Mouse (Mus musculus) heart, embryonic 13.5 days (tissue): ENCODE data around the gene Rbms3. TPM values are rescaled to one million over a fixed set of nuclear protein-coding genes. Genes with fewer than 3 reads are reported as not detected.

Experiments
- ATAC-seq: fragments of 200-750 bp; cut with Nextera tagmentation; 2 replicates; pipeline ENCODE4 v1.8.0; 2017; ENCODE audit warnings: moderate TSS enrichment; ENCODE audit not compliant: insufficient number of reproducible peaks, low FRiP score, low TSS enrichment; ENCODE audit errors: extremely low read depth
- H3K27ac ChIP-seq: fragments of 300-500 bp; sonication (generic); replicated peaks from 2 replicates; pipeline ENCODE4 v1.5.1; 2015; ENCODE audit warnings: moderate library complexity, mild to moderate bottlenecking, inconsistent platforms
- H3K27me3 ChIP-seq: fragments of 300-500 bp; sonication (generic); replicated peaks from 2 replicates; pipeline ENCODE4 v1.6.1; 2015; ENCODE audit warnings: mild to moderate bottlenecking, inconsistent platforms
- H3K36me3 ChIP-seq: fragments of 300-500 bp; sonication (generic); 2 replicates; pipeline ENCODE4 v1.6.1; 2015; ENCODE audit warnings: mild to moderate bottlenecking, inconsistent platforms
- H3K4me1 ChIP-seq: fragments of 300-500 bp; sonication (generic); 2 replicates; pipeline ENCODE4 v1.6.1; 2015; ENCODE audit warnings: inconsistent platforms
- H3K4me2 ChIP-seq: fragments of 300-500 bp; sonication (generic); 2 replicates; pipeline ENCODE4 v1.6.1; 2015; ENCODE audit warnings: inconsistent platforms, mild to moderate bottlenecking, moderate library complexity
- H3K4me3 ChIP-seq: fragments of 300-500 bp; sonication (generic); 2 replicates; pipeline ENCODE4 v1.5.1; 2015; ENCODE audit warnings: moderate library complexity, mild to moderate bottlenecking, inconsistent platforms
- H3K9ac ChIP-seq: fragments of 300-500 bp; sonication (generic); 2 replicates; pipeline ENCODE4 v1.6.1; 2015; ENCODE audit warnings: inconsistent platforms, mild to moderate bottlenecking, moderate library complexity
- H3K9me3 ChIP-seq: fragments of 300-500 bp; sonication (generic); 2 replicates; pipeline ENCODE4 v1.6.1; 2016; ENCODE audit warnings: inconsistent platforms
- whole genome bisulfite sequencing: fragments of 180-500 bp; shearing (Covaris S2); methylation state at CpG from one replicate; pipeline ENCODE4 v1.1.7; 2015; ENCODE audit warnings: mixed read lengths; 5-methylcytosine and 5-hydroxymethylcytosine counted together
- polyA plus RNA-seq: library from polyadenylated mRNA; unstranded; fragments of >200 nt; fragmentation: Nextera tagmentation; extraction: Ambion mirVana; gene quantifications from 2 replicates; pipeline ENCODE4 v1.2.1, GENCODE M21; 2015

The Rbms3 gene
- polyA plus RNA-seq, 1 experiment from 2014 or later = 36.0 TPM

DNA sequence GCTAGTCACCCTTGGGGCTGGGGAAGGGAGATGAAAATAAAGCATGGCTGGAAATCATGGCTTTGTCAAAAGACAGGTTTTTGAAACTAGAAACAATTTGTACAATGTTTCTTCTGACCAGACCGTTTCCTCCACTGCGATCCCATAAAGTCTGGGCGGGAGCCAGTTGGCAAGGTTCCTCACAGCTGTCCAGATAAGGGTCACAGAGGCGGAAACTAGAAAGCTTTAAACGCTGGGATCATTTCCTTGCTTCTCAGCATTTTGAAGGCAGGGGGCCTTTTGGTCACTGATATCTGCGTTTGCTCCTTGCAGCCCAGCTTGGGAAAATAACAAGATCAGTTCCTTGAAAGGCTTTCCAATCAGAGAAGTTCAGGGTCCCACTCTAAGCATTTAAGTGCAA is 598.9 kb downstream of the Rbms3 start:
- WGBS = 4% methylated on average over 6 of the region's 6 CpGs
- Histone ChIP-seq H3K9ac (peak overlapping the region; percentile 42; the same call in 1 of the 2 replicates), H3K4me1 (peaks cover 30% of the 10 kb centered on the region), H3K27ac (peak overlapping the region; percentile 88), H3K27me3 (no peaks in the 10 kb centered on the region), H3K36me3 (no peaks in the 10 kb centered on the region), H3K4me3 (no peak overlapping the region), H3K9me3 (no peaks in the 10 kb centered on the region), H3K4me2 (peak overlapping the region; percentile 53)
- ATAC-seq = no peak; the same call in 1 of the 2 replicates

DNA sequence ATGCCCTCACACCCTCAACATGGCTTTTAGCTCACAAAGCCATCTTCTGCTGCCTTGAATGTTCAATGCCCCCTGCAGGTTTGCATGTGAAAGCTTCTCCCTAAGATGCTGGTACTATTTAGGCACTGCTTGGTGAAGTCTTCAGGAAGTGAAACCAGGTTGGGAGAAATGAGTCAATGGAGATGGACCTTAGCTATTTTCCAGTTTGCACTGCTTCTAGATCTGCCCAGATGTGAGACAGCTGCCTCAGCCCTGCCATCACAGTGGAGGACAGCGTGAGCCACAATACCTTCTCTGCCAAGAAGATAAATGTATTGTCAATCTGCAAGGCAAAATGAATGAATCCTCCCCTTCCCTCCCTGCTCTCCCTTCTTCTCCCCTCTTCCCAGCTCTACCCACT is 599.8 kb downstream of the Rbms3 start:
- Histone ChIP-seq H3K4me1 (peaks cover 30% of the 10 kb centered on the region), H3K27ac (peak overlapping the region; percentile 88), H3K4me3 (no peak overlapping the region), H3K9ac (no peak overlapping the region), H3K4me2 (no peak overlapping the region), H3K36me3 (no peaks in the 10 kb centered on the region), H3K9me3 (no peaks in the 10 kb centered on the region), H3K27me3 (no peaks in the 10 kb centered on the region)
- 58% methylated on average over 1 of the region's 1 CpGs for WGBS
- ATAC-seq = no peak

DNA sequence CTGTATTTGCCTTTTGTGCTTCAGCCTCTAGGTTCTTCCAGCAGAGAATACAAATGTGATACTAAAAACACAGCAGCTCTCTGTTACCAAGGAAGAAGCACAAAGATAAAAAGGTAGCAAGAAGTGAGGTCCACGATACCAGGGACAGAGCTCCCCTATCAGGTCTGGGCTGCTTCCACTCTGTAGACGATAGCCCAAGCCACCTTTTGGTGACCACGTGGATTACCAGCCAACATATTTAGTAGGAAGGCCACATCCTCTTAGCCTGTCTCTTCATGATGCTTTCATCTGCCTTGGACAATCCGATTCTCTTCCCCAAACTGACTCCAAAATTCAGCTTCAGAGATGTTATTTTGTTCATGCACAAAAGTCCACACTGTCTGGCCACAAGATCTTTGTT is 601.1 kb downstream of the Rbms3 start:
- 64% methylated on average over 4 of the region's 4 CpGs for WGBS
- no peak overlapping the region for H3K4me2 ChIP-seq
- no peaks in the 10 kb centered on the region for H3K9me3 ChIP-seq
- H3K4me1 ChIP-seq = peaks cover 32% of the 10 kb centered on the region
- no peaks in the 10 kb centered on the region for H3K27me3 ChIP-seq
- no peak for ATAC-seq
- H3K27ac ChIP-seq = no peak overlapping the region
- H3K9ac ChIP-seq = no peak overlapping the region
- no peak overlapping the region for H3K4me3 ChIP-seq
- no peaks in the 10 kb centered on the region for H3K36me3 ChIP-seq

DNA sequence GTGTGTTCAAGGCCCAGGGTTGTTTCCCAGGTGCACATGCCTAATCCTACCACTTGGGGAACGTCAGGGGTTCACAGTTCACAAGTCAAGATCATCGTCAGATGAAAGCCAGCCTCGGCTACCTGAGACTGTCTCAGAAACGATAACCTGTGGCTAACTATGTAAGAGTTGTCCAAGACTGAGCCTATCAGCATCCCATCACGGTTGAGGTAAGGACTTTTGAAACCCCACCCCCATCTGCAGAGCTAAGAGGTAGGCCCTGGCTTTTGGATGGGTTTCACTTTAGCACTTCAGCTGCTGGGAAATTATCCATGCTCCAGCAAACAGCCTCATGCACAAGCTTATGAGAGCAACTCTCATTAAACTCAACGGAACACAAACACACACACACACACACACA is 607.6 kb downstream of the Rbms3 start:
- H3K9ac ChIP-seq = no peak overlapping the region
- H3K4me3 ChIP-seq = no peak overlapping the region
- H3K4me2 ChIP-seq = no peak overlapping the region
- 71% methylated on average over 6 of the region's 6 CpGs for WGBS
- no peaks in the 10 kb centered on the region; the same call in 1 of the 2 replicates for H3K36me3 ChIP-seq
- no peaks in the 10 kb centered on the region for H3K9me3 ChIP-seq
- H3K27ac ChIP-seq = no peak overlapping the region
- no peaks in the 10 kb centered on the region for H3K27me3 ChIP-seq
- peaks cover 37% of the 10 kb centered on the region for H3K4me1 ChIP-seq
- ATAC-seq = no peak

DNA sequence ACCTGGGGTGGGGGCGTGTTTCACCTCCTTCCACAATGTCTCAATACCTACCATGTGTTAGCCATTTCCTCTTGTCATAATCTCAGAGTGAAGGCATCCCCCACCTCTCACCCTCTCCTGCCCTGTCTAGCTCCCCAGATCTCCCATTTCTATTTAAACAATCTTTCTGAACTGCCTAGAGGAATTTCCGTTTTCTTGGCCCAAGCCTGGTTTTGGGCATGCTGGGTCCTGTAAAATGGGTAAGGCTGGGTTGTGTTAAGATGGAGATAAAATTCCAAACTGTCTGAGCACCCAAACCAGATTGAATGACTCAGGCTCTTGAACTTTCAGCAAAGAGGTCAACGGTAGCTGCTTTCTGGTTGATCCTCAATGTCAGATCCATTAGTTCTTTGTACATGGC is 608.2 kb downstream of the Rbms3 start:
- Histone ChIP-seq H3K9me3 (no peaks in the 10 kb centered on the region), H3K27me3 (no peaks in the 10 kb centered on the region), H3K9ac (no peak overlapping the region), H3K36me3 (no peaks in the 10 kb centered on the region; the same call in 1 of the 2 replicates), H3K4me1 (peaks cover 37% of the 10 kb centered on the region), H3K4me3 (no peak overlapping the region), H3K27ac (no peak overlapping the region), H3K4me2 (no peak overlapping the region)
- 55% methylated on average over 3 of the region's 3 CpGs for WGBS
- ATAC-seq = no peak

DNA sequence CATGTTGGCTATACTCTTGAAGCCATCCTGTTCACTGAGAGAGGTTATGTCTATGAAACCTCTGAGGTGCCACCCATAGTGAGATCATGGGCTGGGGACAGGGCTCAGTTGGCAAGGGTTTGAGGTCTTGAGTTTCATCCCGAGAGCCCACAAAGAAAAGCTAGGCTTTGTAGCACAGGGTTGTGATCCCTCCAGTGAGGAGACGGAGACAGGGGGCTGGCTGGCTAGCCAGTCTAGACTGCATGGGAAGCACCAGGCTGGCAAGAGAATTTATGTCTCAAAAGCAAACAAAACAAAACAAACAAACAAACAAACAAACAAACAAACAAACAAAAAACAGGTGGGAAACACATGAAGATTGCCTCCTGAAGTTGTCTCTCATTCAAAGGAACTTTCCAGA is 609.5 kb downstream of the Rbms3 start:
- WGBS = 85% methylated on average over 2 of the region's 2 CpGs
- peaks cover 37% of the 10 kb centered on the region for H3K4me1 ChIP-seq
- no peak overlapping the region for H3K4me3 ChIP-seq
- H3K27me3 ChIP-seq = no peaks in the 10 kb centered on the region
- H3K9ac ChIP-seq = no peak overlapping the region
- ATAC-seq = no peak
- H3K36me3 ChIP-seq = no peaks in the 10 kb centered on the region; the same call in 1 of the 2 replicates
- H3K9me3 ChIP-seq = no peaks in the 10 kb centered on the region
- no peak overlapping the region for H3K27ac ChIP-seq
- no peak overlapping the region for H3K4me2 ChIP-seq

DNA sequence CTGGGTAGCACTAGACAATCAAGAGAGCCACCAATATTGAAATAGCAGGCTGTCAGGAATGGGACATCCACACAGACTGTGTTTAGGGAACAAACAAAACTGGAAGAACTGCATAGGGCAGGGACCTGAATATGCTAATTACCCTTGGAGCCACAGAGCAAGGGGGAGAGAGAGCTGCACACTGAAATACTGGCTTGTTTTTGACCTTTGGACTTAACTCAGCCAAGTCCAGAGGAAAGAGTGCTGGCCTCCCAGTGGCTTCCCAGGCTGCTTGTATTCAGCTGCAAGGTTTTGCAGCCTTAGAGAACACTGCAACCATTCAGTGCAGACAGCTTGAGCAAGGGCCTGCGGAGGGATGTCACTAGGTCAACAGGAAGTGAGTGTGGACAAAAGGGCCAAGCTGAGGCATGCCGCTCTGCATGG is 611.0 kb downstream of the Rbms3 start:
- Histone ChIP-seq H3K27me3 (no peaks in the 10 kb centered on the region), H3K4me2 (no peak overlapping the region), H3K9me3 (no peaks in the 10 kb centered on the region), H3K27ac (peak overlapping the region; percentile 50), H3K4me1 (peaks cover 37% of the 10 kb centered on the region), H3K9ac (no peak overlapping the region), H3K36me3 (no peaks in the 10 kb centered on the region; the same call in 1 of the 2 replicates), H3K4me3 (no peak overlapping the region)
- 42% methylated on average over 2 of the region's 2 CpGs for WGBS
- no peak for ATAC-seq

DNA sequence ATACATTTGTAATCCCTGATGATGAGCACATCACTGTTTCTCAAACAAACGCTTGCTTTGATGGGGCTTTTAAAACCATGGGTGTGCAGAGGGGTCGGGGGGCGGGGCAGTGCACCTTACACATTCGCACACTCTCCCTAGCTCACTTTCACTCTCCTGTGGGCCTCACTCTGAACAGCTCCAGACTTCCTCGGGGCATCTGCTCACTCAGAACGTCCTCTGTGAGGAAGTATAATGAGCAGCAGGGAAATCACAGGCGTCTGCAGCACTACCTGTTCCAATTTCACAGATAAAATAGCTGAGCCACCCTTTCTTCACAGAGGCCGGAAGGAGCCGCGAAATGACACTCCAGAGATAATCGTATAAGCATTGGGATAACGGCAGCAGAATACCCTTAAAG is 611.4 kb downstream of the Rbms3 start:
- Histone ChIP-seq H3K4me2 (no peak overlapping the region), H3K27ac (peak overlapping the region; percentile 50), H3K36me3 (no peaks in the 10 kb centered on the region; the same call in 1 of the 2 replicates), H3K4me1 (peaks cover 32% of the 10 kb centered on the region), H3K4me3 (no peak overlapping the region), H3K9ac (no peak overlapping the region), H3K27me3 (no peaks in the 10 kb centered on the region), H3K9me3 (no peaks in the 10 kb centered on the region)
- ATAC-seq = no peak
- WGBS = 49% methylated on average over 12 of the region's 12 CpGs

DNA sequence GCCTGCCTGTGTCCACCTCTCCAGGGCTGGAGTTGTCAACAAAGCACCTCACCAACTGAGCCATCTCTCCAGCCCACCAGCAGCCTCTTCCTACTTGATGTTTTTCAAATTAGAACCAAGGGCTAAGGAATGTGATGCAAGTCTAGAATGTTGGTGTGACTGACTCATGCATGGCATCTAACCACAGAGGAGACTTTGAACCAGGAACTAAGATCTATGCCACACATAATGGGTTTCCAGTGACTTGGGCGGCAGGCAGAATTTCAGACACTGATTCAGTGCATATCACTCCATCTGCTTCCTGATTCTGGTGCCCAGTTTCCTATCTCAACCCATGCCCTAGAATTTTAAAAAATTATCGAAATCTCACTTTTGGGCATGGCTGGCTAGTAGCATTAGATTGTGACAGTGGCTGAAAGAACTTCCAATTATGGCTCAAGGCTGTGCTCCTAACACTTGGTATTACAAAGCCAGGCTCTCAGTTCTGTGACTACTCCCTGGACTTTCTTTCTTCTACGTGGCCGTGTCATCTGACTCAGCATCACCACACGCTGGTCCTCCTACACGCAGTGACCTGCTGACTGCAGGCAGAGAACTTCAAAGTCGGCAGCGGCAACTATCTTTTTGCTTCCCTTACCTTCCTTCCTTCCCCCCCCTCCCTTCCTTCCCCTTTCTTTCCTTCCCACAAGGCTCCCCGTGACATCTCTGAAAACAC is 613.0 kb downstream of the Rbms3 start:
- H3K36me3 ChIP-seq = no peaks in the 10 kb centered on the region; the same call in 1 of the 2 replicates

DNA sequence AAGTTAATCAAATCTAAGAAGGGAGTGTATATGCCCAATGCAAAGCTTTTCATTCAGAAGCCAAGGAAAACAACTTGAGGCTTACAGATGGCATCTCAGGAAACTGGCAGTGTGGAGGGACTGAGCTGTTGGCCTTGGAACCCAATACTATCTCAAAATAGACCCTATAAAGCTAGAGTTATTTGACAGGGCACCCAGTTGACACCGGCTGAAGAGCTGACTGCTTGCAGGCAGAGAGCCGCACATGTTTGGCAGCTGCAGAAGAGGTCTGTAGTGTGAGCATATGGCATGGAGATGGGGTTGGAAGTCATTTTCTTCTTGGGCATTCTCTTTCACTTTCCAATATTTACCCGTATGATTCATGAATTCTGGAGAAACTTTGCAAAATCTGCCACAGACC is 616.3 kb downstream of the Rbms3 start:
- Histone ChIP-seq H3K36me3 (no peaks in the 10 kb centered on the region; the same call in 1 of the 2 replicates), H3K27ac (no peak overlapping the region), H3K4me1 (peaks cover 6% of the 10 kb centered on the region), H3K9ac (no peak overlapping the region), H3K4me2 (no peak overlapping the region), H3K4me3 (no peak overlapping the region), H3K27me3 (no peaks in the 10 kb centered on the region), H3K9me3 (no peaks in the 10 kb centered on the region)
- ATAC-seq = no peak
- WGBS = 58% methylated on average over 3 of the region's 3 CpGs

More for the DNA sequence above, 613.0 kb downstream of the Rbms3 start:
- no peak for ATAC-seq
- Histone ChIP-seq H3K9me3 (no peaks in the 10 kb centered on the region), H3K4me1 (peaks cover 22% of the 10 kb centered on the region), H3K4me3 (no peak overlapping the region), H3K4me2 (no peak overlapping the region), H3K27ac (no peak overlapping the region), H3K9ac (no peak overlapping the region), H3K27me3 (no peaks in the 10 kb centered on the region)
- 75% methylated on average over 9 of the region's 9 CpGs for WGBS

DNA sequence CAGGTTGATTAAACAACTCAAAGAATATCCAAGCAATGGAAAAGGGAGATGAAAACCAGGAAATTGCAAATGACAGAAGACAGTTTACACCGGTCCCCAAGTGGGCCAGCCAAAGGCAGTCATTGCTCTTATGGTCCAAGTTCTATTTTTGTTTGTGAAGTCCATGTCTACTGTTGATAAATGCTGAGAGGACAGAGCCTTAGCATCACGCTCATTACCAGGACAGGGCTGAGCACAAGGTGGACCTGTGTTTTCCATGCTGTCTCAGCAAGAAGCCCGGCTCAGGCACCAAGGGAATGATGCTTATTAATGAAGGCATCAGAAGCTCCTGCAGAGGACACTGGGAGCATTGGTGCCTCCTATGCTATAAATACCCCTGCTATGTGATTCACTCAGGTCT is 618.9 kb downstream of the Rbms3 start:
- Histone ChIP-seq H3K27ac (no peak overlapping the region), H3K36me3 (no peaks in the 10 kb centered on the region; the same call in 1 of the 2 replicates), H3K9me3 (no peaks in the 10 kb centered on the region), H3K4me1 (no peaks in the 10 kb centered on the region), H3K9ac (no peak overlapping the region), H3K4me3 (no peak overlapping the region), H3K27me3 (no peaks in the 10 kb centered on the region), H3K4me2 (no peak overlapping the region)
- no peak for ATAC-seq
- WGBS = 76% methylated on average over 3 of the region's 3 CpGs

DNA sequence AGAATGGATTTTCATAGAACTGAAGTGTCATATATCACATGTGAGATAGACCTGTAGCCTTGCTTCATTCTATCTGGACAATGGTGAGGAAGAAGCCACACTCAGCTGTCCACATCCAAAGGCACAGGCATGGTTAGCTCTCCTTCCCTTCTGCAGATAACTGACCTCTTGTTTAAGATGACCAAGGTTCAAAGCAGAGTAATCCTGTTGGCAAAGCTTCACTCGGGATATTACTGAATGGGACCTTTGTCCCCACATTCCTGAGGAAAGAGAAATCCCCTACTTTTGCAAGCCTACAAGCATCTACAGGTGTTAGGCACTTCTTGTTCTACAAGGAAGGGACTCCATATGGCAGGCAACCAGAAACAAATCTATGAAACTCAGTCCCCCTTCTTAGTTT is 621.5 kb downstream of the Rbms3 start:
- no peaks in the 10 kb centered on the region for H3K27me3 ChIP-seq
- no peak overlapping the region for H3K27ac ChIP-seq
- WGBS = 68% methylated on average over 1 of the region's 1 CpGs
- H3K4me1 ChIP-seq = no peaks in the 10 kb centered on the region
- no peak overlapping the region for H3K9ac ChIP-seq
- no peak overlapping the region for H3K4me2 ChIP-seq
- no peak overlapping the region for H3K4me3 ChIP-seq
- peaks cover 3% of the 10 kb centered on the region; the same call in 1 of the 2 replicates for H3K36me3 ChIP-seq
- no peak for ATAC-seq
- H3K9me3 ChIP-seq = no peaks in the 10 kb centered on the region
